Mouse (Mus musculus) MEL (cell line): ENCODE measurements around the gene Tc2n.

ENCODE experiments used
- CHD2 ChIP-seq: IDR thresholded peaks from 2 replicates; pipeline ENCODE4 v1.6.1; 2011; ENCODE audit warnings: low read length, improper control_type of control experiment
- CTCF ChIP-seq, 3 experiments: IDR thresholded peaks in 2 of 3; conservative IDR thresholded peaks in 1 of 3; 2 replicates each; pipeline ENCODE4 v1.5.1; 2011 to 2012; ENCODE audit warnings: low read length in 3 of 3, low read depth in 2 of 3, mild to moderate bottlenecking in 2 of 3, improper control_type of control experiment in 1 of 3, inconsistent platforms in 1 of 3, mixed read lengths in 1 of 3, moderate library complexity in 1 of 3; ENCODE audit not compliant: control insufficient read depth in 1 of 3, insufficient read depth in 1 of 3, poor library complexity in 1 of 3, severe bottlenecking in 1 of 3
- EP300 ChIP-seq, 2 experiments: IDR thresholded peaks; 2 replicates each; pipeline ENCODE4 v1.6.1; 2011; ENCODE audit warnings: improper control_type of control experiment in 2 of 2, low read length in 2 of 2, low read depth in 1 of 2, mild to moderate bottlenecking in 1 of 2
- HCFC1 ChIP-seq: IDR thresholded peaks from 2 replicates; pipeline ENCODE4 v1.6.1; 2012; ENCODE audit warnings: low read depth, mild to moderate bottlenecking, inconsistent platforms, low read length, improper control_type of control experiment, moderate library complexity
- MAFK ChIP-seq: IDR thresholded peaks from 2 replicates; pipeline ENCODE4 v1.6.1; 2011; ENCODE audit warnings: low read depth, mild to moderate bottlenecking, low read length, improper control_type of control experiment, borderline replicate concordance
- MAX ChIP-seq: IDR thresholded peaks from 2 replicates; pipeline ENCODE4 v1.6.1; 2011; ENCODE audit warnings: low read length, improper control_type of control experiment
- MXI1 ChIP-seq: IDR thresholded peaks from 2 replicates; pipeline ENCODE4 v1.6.1; 2011; ENCODE audit warnings: mild to moderate bottlenecking, low read depth, low read length, improper control_type of control experiment
- NELFE ChIP-seq: IDR thresholded peaks from 2 replicates; pipeline ENCODE4 v1.6.1; 2011; ENCODE audit warnings: low read depth, low read length, improper control_type of control experiment
- NRF1 ChIP-seq: IDR thresholded peaks from 2 replicates; pipeline ENCODE4 v1.6.1; 2014; ENCODE audit warnings: low read depth, mild to moderate bottlenecking, inconsistent platforms, low read length, improper control_type of control experiment, moderate library complexity; ENCODE audit not compliant: poor library complexity, insufficient read depth, severe bottlenecking
- POLR2A ChIP-seq, 2 experiments: IDR thresholded peaks; 2 replicates each; pipeline ENCODE4 v1.6.1; 2011 to 2012; ENCODE audit warnings: low read length in 2 of 2, mild to moderate bottlenecking in 2 of 2, control low read depth in 1 of 2, improper control_type of control experiment in 1 of 2, low read depth in 1 of 2, moderate library complexity in 1 of 2; ENCODE audit not compliant: control insufficient read depth in 1 of 2, insufficient read depth in 1 of 2, poor library complexity in 1 of 2
- POLR2AphosphoS2 ChIP-seq: IDR thresholded peaks from 2 replicates; pipeline ENCODE4 v1.6.1; 2011; ENCODE audit warnings: low read length, improper control_type of control experiment
- POLR2AphosphoS5 ChIP-seq: IDR thresholded peaks from 2 replicates; pipeline ENCODE4 v1.6.1; 2012; ENCODE audit warnings: low read depth, borderline replicate concordance, mild to moderate bottlenecking, inconsistent platforms, low read length, moderate library complexity, mixed read lengths
- RCOR1 ChIP-seq: IDR thresholded peaks from 2 replicates; pipeline ENCODE4 v1.6.1; 2012; ENCODE audit warnings: low read depth, mild to moderate bottlenecking, inconsistent platforms, low read length, improper control_type of control experiment
- ZMIZ1 ChIP-seq: IDR thresholded peaks from 2 replicates; pipeline ENCODE4 v1.6.1; 2012; ENCODE audit warnings: low read depth, mild to moderate bottlenecking, inconsistent platforms, low read length, improper control_type of control experiment, moderate library complexity

DNA sequence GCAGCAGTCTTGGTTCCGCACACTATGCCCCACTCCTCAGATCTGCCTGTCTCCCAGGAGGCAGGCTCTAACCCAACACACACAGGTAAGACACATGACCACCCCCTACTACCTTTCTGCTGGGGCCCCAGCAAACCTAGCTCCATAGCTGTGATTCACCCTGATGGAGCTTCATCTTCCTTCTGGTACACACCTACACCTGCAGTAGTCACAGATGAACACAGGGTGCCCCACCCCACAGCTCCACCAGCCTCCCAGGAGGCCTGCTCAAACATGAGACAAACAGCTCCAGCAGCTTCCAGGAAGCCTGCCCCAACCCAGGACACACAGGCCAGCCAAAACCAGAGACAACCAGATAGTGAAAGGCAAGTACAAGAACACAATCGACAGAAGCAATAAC lies 50.8 kb downstream of the Tc2n start:
- TF ChIP-seq RCOR1 (no peak), MAFK (no peak), CTCF (IDR thresholded peaks at IDR 0.05 in 2 of 3, conservative IDR thresholded peaks at IDR 0.05 in 1 of 3; ENCODE audit: control insufficient read depth in 1 of 3, insufficient read depth in 1 of 3, low read depth in 2 of 3, low read length in 3 of 3, poor library complexity in 1 of 3, severe bottlenecking in 1 of 3) (no peak), POLR2AphosphoS2 (no peak), POLR2A (IDR thresholded peaks at IDR 0.05; ENCODE audit: control insufficient read depth in 1 of 2, insufficient read depth in 1 of 2, low read depth in 1 of 2, low read length in 2 of 2, poor library complexity in 1 of 2) (no peak), HCFC1 (no peak), CHD2 (no peak), EP300 (IDR thresholded peaks at IDR 0.05; ENCODE audit: low read depth in 1 of 2, low read length in 2 of 2) (no peak), MAX (no peak), MXI1 (no peak), POLR2AphosphoS5 (no peak), NRF1 (no peak), NELFE (no peak), ZMIZ1 (no peak)
